Mouse (Mus musculus): ENCODE data around the gene Rpl24. TPM values are rescaled to one million over a fixed set of nuclear protein-coding genes. Genes with fewer than 3 reads are reported as not detected.
"Not testable (repeated sequence)": the region's sequence is repeated elsewhere in the genome, so short reads cannot be mapped to it uniquely, and the experiment has no call there.

Rpl24 gene
- polyA plus RNA-seq, 1 experiment: 40.5 TPM

- H3K4me3 ChIP-seq (ENCODE audit: low read depth, low read length): no peak overlapping the region
- no peaks in the 10 kb centered on the region for H3K27me3 ChIP-seq (ENCODE audit: control insufficient read depth, insufficient read depth, low read length)
- TF ChIP-seq CTCF (IDR thresholded peaks at IDR 0.05; ENCODE audit: extremely low read depth, insufficient read length, insufficient replicate concordance, low read depth, low read length) (no peak), POLR2A (IDR thresholded peaks at IDR 0.05; ENCODE audit: low read depth, low read length) (no peak)
- no peak overlapping the region for H3K27ac ChIP-seq (ENCODE audit: insufficient read depth, low read depth, low read length)
- H3K36me3 ChIP-seq (ENCODE audit: control insufficient read depth, insufficient read depth, low read length): no peaks in the 10 kb centered on the region
- H3K4me1 ChIP-seq (ENCODE audit: control insufficient read depth, insufficient read depth, insufficient read length, low read length): no peaks in the 10 kb centered on the region
These were observed 13.3 kb upstream of the Rpl24 start for GRCm38 (mm10) chr16:55952771-55953170.

GRCm38 (mm10) chr16:55954196-55954595 is 11.9 kb upstream of the Rpl24 start:
- WGBS: 88% methylated on average over 9 of the region's 9 CpGs
- not testable (repeated sequence) for H3K4me3 ChIP-seq (ENCODE audit: low read depth, low read length); H3K36me3 ChIP-seq (ENCODE audit: control insufficient read depth, insufficient read depth, low read length)

GRCm38 (mm10) chr16:55963068-55963467 is 3.0 kb upstream of the Rpl24 start:
- not testable (repeated sequence) for H3K4me3 ChIP-seq (ENCODE audit: low read depth, low read length); H3K27ac ChIP-seq (ENCODE audit: insufficient read depth, low read depth, low read length); H3K4me1 ChIP-seq (ENCODE audit: control insufficient read depth, insufficient read depth, insufficient read length, low read length); H3K27me3 ChIP-seq (ENCODE audit: control insufficient read depth, insufficient read depth, low read length); H3K36me3 ChIP-seq (ENCODE audit: control insufficient read depth, insufficient read depth, low read length)
- WGBS: 92% methylated on average over 6 of the region's 11 CpGs

More at GRCm38 (mm10) chr16:55954196-55954595, 11.9 kb upstream of the Rpl24 start:
- not testable (repeated sequence) for H3K4me1 ChIP-seq (ENCODE audit: control insufficient read depth, insufficient read depth, insufficient read length, low read length); H3K27ac ChIP-seq (ENCODE audit: insufficient read depth, low read depth, low read length); H3K27me3 ChIP-seq (ENCODE audit: control insufficient read depth, insufficient read depth, low read length)

GRCm38 (mm10) chr16:55964126-55964949 is 1.7 kb upstream of the Rpl24 start:
- Histone ChIP-seq H3K27me3 (ENCODE audit: control insufficient read depth, insufficient read depth, low read length) (no peaks in the 10 kb centered on the region), H3K4me1 (ENCODE audit: control insufficient read depth, insufficient read depth, insufficient read length, low read length) (peaks cover 5% of the 10 kb centered on the region; the same call in 1 of the 2 replicates), H3K36me3 (ENCODE audit: control insufficient read depth, insufficient read depth, low read length) (peaks cover 8% of the 10 kb centered on the region), H3K4me3 (ENCODE audit: low read depth, low read length) (no peak overlapping the region), H3K27ac (ENCODE audit: insufficient read depth, low read depth, low read length) (no peak overlapping the region)
- TF ChIP-seq POLR2A (IDR thresholded peaks at IDR 0.05; ENCODE audit: low read depth, low read length): no peak
- TF ChIP-seq CTCF (IDR thresholded peaks at IDR 0.05; ENCODE audit: extremely low read depth, insufficient read length, insufficient replicate concordance, low read depth, low read length): no peak
- 56% methylated on average over 4 of the region's 4 CpGs for WGBS

- no peak overlapping the region for H3K27ac ChIP-seq (ENCODE audit: insufficient read depth, low read depth, low read length)
- TF ChIP-seq CTCF (IDR thresholded peaks at IDR 0.05; ENCODE audit: extremely low read depth, insufficient read length, insufficient replicate concordance, low read depth, low read length): no peak
- no peak for TF ChIP-seq POLR2A (IDR thresholded peaks at IDR 0.05; ENCODE audit: low read depth, low read length)
- 10% methylated on average over 1 of the region's 1 CpGs for WGBS
- H3K36me3 ChIP-seq (ENCODE audit: control insufficient read depth, insufficient read depth, low read length): peaks cover 26% of the 10 kb centered on the region
- no peaks in the 10 kb centered on the region for H3K27me3 ChIP-seq (ENCODE audit: control insufficient read depth, insufficient read depth, low read length)
- peaks cover 5% of the 10 kb centered on the region; the same call in 1 of the 2 replicates for H3K4me1 ChIP-seq (ENCODE audit: control insufficient read depth, insufficient read depth, insufficient read length, low read length)
- H3K4me3 ChIP-seq (ENCODE audit: low read depth, low read length): no peak overlapping the region
These were observed 1.1 kb downstream of the Rpl24 start for GRCm38 (mm10) chr16:55967221-55967620.

GRCm38 (mm10) chr16:55969147-55969546 is 3.1 kb downstream of the Rpl24 start:
- no peak for TF ChIP-seq POLR2A (IDR thresholded peaks at IDR 0.05; ENCODE audit: low read depth, low read length)
- peak; percentile 41; the same call in 1 of the 2 replicates for TF ChIP-seq CTCF (IDR thresholded peaks at IDR 0.05; ENCODE audit: extremely low read depth, insufficient read length, insufficient replicate concordance, low read depth, low read length)
- Histone ChIP-seq H3K27ac (ENCODE audit: insufficient read depth, low read depth, low read length) (no peak overlapping the region), H3K4me3 (ENCODE audit: low read depth, low read length) (no peak overlapping the region), H3K27me3 (ENCODE audit: control insufficient read depth, insufficient read depth, low read length) (no peaks in the 10 kb centered on the region), H3K4me1 (ENCODE audit: control insufficient read depth, insufficient read depth, insufficient read length, low read length) (peaks cover 7% of the 10 kb centered on the region; the same call in 1 of the 2 replicates), H3K36me3 (ENCODE audit: control insufficient read depth, insufficient read depth, low read length) (peaks cover 26% of the 10 kb centered on the region)
- WGBS: 62% methylated on average over 3 of the region's 3 CpGs

- no peak for TF ChIP-seq POLR2A (IDR thresholded peaks at IDR 0.05; ENCODE audit: low read depth, low read length)
- TF ChIP-seq CTCF (IDR thresholded peaks at IDR 0.05; ENCODE audit: extremely low read depth, insufficient read length, insufficient replicate concordance, low read depth, low read length): no peak
- H3K27ac ChIP-seq (ENCODE audit: insufficient read depth, low read depth, low read length): no peak overlapping the region
- no peaks in the 10 kb centered on the region for H3K27me3 ChIP-seq (ENCODE audit: control insufficient read depth, insufficient read depth, low read length)
- 88% methylated on average over 5 of the region's 5 CpGs for WGBS
- no peak overlapping the region for H3K4me3 ChIP-seq (ENCODE audit: low read depth, low read length)
- H3K36me3 ChIP-seq (ENCODE audit: control insufficient read depth, insufficient read depth, low read length): peaks cover 26% of the 10 kb centered on the region
- H3K4me1 ChIP-seq (ENCODE audit: control insufficient read depth, insufficient read depth, insufficient read length, low read length): peaks cover 7% of the 10 kb centered on the region; the same call in 1 of the 2 replicates
These were observed 4.3 kb downstream of the Rpl24 start for GRCm38 (mm10) chr16:55970416-55970815.

Data from small intestine, adult 2 months (tissue).